10 mouse cellular contexts compared by ENCODE assay signal in the genomic region with DNA sequence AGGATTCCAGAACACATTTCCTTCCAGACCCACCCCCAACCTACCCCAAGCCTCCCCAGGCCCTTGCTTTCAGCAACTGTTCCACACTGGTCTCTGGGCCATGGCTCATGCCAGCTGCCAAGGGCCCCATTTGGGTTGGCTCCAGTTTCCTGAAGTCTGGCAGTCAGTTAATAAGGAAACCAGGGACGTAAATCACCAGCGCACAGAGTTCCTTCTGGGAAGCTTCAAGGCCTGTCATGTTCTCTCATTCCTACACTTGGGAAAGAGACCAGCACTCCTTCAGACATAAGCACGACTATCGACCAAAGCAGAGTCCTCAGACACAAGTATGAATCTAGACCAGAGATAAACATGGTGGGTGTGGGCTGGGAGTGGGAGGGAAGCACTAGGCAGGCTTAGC.
DNase-seq lines count a peak whose midpoint lies in the region; ATAC-seq lines count a peak whose summit lies in the region.
"Had no signal": no experiment of that assay in that cellular context is flagged by ENCODE, and none has a peak within 500 bp of the region (broad histone marks: within the 10 kb centered on the region; RNA-seq: fewer than 3 reads in every experiment).

No protein-coding gene starts in this region.

- WGBS in heart, embryonic 11.5 days (ENCODE audit: insufficient replicate concordance), result 23% methylated on average over 4 of the region's 4 CpGs
- WGBS in kidney, embryonic 14.5 days, result 35% methylated on average over 4 of the region's 4 CpGs

- H3K9ac ChIP-seq in heart, embryonic 11.5 days (ENCODE audit: low read depth, low read length), result no peak overlapping the region
- H3K9ac ChIP-seq in kidney, embryonic 14.5 days (ENCODE audit: low read depth, low read length), result no peak overlapping the region
- H3K9ac ChIP-seq: midbrain, embryonic 12.5 days had no signal

- H3K4me2 ChIP-seq in heart, embryonic 11.5 days, result no peak overlapping the region
- no peak overlapping the region for H3K4me2 ChIP-seq in kidney, embryonic 14.5 days (replicated peaks; ENCODE audit: low read depth, low read length)
- H3K4me2 ChIP-seq: midbrain, embryonic 12.5 days had no signal

- ATAC-seq in frontal cortex, adult (ENCODE audit: low TSS enrichment), result peak; percentile 73
- ATAC-seq in heart, embryonic 11.5 days (replicated peaks; ENCODE audit: insufficient number of reproducible peaks, low FRiP score, low TSS enrichment), result peak; percentile 43; the same call in 1 of the 2 replicates
- ATAC-seq in kidney, embryonic 14.5 days (ENCODE audit: low FRiP score, low TSS enrichment), result peak; percentile 65

- DNase-seq in frontal cortex, postnatal 10 days (ENCODE audit: low spot score in 2 of 2), result no peak
- DNase-seq in lung, postnatal 14 days, result peak; percentile 50
- no peak for DNase-seq in B cell, adult 2 months
- DNase-seq in c-Kit-positive CD71-positive TER-119-positive erythroid progenitor cells, embryonic 14.5 days (ENCODE audit: low spot score), result no peak
- no peak for DNase-seq in gastrocnemius, postnatal 25 days
- DNase-seq: gastrocnemius, postnatal 14 days had no signal

- H3K4me1 ChIP-seq in heart, embryonic 11.5 days (ENCODE audit: control insufficient read depth, insufficient read depth, low read length), result peaks cover 44% of the 10 kb centered on the region
- peaks cover 11% of the 10 kb centered on the region; the same call in 1 of the 2 replicates for H3K4me1 ChIP-seq in kidney, embryonic 14.5 days (ENCODE audit: control insufficient read depth, insufficient read depth, low read length)
- H3K4me1 ChIP-seq: midbrain, embryonic 12.5 days had no signal

- H3K27me3 ChIP-seq in heart, embryonic 11.5 days (ENCODE audit: control insufficient read depth, insufficient read depth, low read length), result no peaks in the 10 kb centered on the region
- H3K27me3 ChIP-seq in kidney, embryonic 14.5 days (ENCODE audit: control insufficient read depth, insufficient read depth, low read length), result no peaks in the 10 kb centered on the region
- H3K27me3 ChIP-seq: midbrain, embryonic 12.5 days had no signal

- H3K27ac ChIP-seq in heart, embryonic 11.5 days (ENCODE audit: low read depth, low read length), result peak overlapping the region; percentile 42; the same call in 1 of the 2 replicates
- peak overlapping the region; percentile 55 for H3K27ac ChIP-seq in kidney, embryonic 14.5 days (ENCODE audit: low read depth, low read length)
- H3K27ac ChIP-seq: midbrain, embryonic 12.5 days had no signal

- H3K9me3 ChIP-seq in heart, embryonic 11.5 days (replicated peaks; ENCODE audit: control insufficient read depth, low read length), result no peaks in the 10 kb centered on the region
- no peaks in the 10 kb centered on the region for H3K9me3 ChIP-seq in kidney, embryonic 14.5 days (ENCODE audit: control insufficient read depth, low read length)
- H3K9me3 ChIP-seq: midbrain, embryonic 12.5 days had no signal

- H3K4me3 ChIP-seq in heart, embryonic 11.5 days (ENCODE audit: low read depth, low read length), result no peak overlapping the region
- no peak overlapping the region for H3K4me3 ChIP-seq in kidney, embryonic 14.5 days (ENCODE audit: low read length)
- H3K4me3 ChIP-seq: midbrain, embryonic 12.5 days had no signal

- H3K36me3 ChIP-seq in heart, embryonic 11.5 days (ENCODE audit: control insufficient read depth, insufficient read depth, low read length), result no peaks in the 10 kb centered on the region
- no peaks in the 10 kb centered on the region for H3K36me3 ChIP-seq in kidney, embryonic 14.5 days (ENCODE audit: control insufficient read depth, insufficient read depth, low read length)
- H3K36me3 ChIP-seq: midbrain, embryonic 12.5 days had no signal
